Mouse (Mus musculus): ENCODE measurements around the gene Catsper4.

Gene Catsper4

DNA sequence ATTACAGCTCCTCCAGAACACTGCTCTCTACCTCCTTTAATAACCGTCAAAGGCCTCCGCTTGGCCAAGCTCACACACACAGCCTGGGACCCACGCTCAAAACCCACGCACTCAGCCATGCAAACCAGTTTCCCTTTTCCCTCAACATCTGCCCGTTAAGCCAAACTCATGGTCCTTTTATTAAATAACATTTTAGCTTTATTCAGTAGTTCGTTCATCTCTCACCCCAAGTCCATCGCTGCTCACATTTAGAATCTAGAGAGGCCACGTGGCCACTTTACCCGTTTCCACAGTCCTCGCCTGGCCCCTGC lies 23.7 kb upstream of the Catsper4 start:
- DNase-seq (ENCODE audit: low spot score) = no peak

DNA sequence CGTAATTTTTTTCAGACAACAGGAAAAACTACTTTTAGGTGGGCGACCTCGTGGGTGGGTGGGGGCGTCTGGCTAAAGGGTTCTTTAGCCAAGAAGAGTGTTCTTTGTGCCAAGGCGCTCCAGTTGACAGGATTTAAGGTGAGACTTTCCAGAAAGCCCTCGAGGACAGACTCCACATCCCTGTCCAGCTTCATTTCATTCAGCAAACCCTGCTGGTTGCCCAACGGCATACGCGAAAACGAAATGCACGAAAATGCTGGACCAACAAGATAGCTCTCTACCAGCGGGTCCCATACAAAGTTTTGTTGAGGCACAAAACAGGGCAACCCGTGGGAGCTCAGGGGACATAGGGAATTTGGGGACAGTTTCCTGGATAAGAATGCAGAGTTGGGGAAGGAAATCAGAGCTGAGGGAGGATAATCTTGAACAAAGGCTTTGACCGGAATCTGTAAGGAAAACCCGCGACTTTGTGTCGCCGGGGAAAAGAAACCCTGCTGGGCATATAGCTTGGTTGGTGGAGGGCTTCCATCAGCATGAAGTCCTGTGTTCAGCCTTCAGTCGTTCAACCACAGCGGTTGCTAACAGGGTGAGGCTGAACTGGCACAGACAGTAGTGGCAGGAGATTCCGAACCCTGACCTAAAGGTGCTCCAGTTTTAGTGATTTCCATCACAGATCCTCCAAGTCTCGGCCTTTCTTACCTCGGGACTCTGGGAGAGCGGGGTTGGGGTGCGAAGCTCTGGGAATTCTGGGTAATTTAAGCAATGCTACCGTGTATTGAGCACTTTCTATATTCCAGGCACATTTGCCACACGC lies 23.1 kb upstream of the Catsper4 start:
- no peak for DNase-seq (ENCODE audit: low spot score)

DNA sequence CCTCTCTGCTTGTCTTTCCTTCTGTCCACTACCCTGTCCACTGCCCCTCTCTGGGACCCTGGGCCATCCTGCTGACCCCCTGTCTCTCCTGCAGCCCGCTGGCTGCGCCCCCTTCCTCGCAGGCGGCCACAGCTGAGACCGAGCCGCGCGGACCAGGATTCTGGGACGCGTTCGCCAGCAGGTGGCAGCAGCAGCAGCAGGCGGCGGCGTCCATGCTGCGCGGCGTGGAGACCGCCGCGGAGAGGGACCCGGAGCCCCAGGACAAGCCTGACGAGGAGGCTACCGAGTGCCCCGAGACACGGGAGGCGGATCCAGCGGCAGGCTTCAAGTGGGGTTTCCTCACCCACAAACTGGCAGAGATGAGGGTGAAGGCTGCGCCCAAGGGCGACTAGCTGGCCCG lies 22.5 kb upstream of the Catsper4 start:
- peak; percentile 62 for DNase-seq (ENCODE audit: low spot score)

DNA sequence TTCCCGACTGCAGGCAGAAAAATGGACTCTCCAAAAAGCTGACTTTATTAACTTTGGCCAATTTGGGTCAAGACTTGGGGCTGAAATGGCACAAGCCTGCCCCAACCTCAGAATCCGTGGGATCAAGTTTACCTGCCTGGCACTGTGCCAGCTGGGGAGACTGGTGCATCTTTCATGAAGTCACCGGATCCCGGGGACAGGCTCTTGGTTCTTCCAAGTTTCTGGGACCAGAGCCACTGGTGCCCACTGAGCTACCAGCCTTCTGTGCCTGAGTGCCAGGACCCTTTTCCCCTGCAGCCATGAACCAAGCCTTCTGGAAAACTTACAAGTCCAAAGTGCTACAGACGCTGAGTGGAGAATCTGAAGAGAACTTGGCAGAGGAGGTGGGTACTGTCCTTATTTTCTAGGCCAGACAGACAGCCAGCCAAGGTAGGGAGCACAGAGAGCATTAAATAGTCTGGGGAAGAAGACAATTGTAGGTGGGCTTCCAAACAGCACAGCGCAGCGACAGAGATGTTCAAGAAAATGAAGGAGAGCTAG lies 19.6 kb upstream of the Catsper4 start, which contains the start of gene Gm30191:
TSS of gene Gm30191 (plus strand) at position 217 of the 540 bp plus-strand sequence.
- no peak for DNase-seq (ENCODE audit: low spot score)

DNA sequence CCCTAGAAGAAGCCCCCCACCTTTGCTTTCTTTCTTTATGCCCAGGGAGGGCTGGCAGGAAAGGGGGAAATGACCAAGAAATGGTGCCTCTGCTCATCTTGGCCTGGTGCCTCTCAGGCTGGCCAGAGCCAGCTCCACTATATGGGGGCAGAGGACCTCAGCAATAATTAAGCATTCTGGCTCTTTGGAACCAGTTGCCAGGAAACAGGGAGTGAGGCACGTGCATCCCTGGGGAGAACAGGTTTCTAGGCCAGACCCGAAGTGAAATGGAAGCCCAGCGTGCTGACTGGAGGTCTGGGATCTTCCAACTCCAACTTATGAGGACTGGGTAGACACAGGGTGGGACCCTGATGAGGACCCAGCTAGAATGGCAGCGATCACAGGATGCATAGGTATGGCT lies 19.1 kb upstream of the Catsper4 start:
- no peak for DNase-seq (ENCODE audit: low spot score)

DNA sequence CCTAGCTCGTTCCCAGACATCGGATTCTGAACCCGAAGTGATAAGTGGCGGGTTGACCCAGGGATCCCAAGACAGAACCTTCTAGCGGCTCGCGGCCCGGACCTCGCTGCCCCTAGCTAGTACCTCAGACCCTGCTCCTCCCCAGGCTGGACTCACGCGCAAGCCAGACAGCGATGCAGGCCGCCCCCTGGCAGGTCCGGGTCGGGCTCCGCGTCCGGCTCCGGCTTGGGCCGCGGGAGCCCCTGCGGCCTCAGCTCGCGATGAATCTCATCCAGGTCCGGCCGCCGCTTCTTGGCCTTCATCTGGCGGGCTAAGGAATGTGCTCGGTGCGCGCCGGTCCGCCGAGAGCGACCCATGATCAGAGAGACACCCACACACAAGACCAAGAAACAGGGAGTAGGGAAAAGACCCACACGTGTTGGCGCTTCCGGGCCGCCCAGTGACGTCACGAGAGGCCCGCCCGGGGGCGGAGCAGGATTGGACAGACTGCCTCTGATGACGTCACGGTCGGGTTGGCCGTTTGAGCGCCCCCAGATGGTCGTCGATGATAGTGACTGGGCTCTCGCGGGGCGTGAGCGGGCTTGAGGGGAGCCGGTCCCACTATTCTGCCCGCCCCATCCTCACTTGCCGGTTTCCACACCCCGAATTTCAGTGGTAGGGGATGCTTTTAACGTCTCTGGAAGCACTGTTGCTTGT lies 18.1 kb upstream of the Catsper4 start, which contains the start of gene Zfp593:
TSS of gene Zfp593 (minus strand) at position 445 of the 696 bp plus-strand sequence.
- peak; percentile 96 for DNase-seq (ENCODE audit: low spot score)

DNA sequence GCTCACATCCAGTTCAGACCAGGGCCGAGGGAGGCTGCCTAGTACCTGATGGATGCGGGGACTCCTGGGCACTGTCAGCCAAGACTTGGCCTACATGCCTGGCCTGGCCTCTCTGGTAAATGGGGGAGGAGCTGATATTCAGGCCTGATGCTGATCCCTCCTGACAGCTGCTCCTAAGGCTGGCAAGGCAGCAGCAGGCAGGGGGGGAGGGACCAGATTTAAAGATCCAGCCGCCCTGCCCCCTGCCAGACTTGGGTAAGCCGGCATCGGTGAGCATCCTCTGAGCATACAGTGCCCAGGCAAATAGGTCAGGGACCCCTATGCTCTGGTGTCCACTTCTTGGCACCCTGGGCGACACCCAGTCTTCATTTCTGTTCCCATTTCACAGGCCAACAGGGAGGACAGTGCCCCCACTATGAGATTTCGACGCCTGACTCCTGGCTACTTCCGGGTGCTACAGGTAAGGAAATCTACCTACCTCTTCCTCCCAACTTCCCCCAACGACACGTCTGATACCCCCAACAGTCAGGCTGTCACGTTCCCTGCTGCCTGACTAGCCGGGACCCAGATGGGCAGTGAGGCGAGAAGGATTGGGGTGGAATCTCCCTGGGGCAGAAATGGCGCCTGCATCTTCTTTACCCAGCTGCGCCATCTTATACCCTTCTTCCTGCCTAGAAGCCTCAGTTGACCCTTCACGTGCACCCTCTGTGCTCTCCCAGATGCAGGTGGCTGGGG lies 16.5 kb upstream of the Catsper4 start, which contains the start of gene E130218I03Rik:
TSS of gene E130218I03Rik (plus strand) at position 147 of the 735 bp plus-strand sequence.
- DNase-seq (ENCODE audit: low spot score) = no peak

DNA sequence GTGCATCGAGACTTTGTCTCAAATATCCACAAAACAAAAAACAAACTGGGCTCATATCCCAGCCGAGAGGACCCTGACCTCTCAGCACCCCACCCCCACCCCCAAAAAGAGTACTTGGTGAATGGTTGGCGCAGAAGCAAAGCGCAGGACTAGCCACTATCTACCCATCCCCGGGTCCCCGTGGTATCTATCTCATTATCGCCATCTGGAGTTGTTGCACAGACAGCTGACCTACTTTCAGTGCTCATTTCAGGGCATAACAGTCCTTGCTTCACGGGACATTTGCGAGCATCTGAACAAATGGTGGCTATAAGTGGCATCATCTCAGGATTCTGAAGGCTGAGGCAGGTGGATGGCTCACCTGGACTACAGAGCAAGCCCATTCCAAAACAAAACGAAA lies 11.5 kb upstream of the Catsper4 start:
- DNase-seq (ENCODE audit: low spot score) = no peak

DNA sequence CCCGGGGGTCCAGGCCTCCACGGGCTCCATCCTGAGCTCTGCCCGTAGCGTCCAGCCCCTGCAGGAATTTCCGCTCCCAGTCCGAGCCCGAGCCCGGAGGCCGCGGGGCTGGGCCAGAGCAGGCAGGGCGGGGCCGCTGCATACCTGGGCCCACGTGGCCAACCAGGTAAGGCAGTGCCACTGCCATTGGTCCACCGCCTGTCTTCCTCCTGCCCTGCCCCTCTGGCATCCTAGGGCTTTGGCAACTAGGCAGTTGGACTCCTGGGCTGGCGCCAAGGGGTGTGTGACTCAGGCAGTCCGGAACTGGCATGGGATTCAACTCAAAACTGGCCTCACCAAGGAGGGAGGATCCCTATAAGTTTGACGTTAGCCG lies 11.1 kb upstream of the Catsper4 start, which contains the start of gene Cnksr1:
TSS of gene Cnksr1 (minus strand) at position 121 of the 373 bp plus-strand sequence.
- no peak for DNase-seq (ENCODE audit: low spot score)

DNA sequence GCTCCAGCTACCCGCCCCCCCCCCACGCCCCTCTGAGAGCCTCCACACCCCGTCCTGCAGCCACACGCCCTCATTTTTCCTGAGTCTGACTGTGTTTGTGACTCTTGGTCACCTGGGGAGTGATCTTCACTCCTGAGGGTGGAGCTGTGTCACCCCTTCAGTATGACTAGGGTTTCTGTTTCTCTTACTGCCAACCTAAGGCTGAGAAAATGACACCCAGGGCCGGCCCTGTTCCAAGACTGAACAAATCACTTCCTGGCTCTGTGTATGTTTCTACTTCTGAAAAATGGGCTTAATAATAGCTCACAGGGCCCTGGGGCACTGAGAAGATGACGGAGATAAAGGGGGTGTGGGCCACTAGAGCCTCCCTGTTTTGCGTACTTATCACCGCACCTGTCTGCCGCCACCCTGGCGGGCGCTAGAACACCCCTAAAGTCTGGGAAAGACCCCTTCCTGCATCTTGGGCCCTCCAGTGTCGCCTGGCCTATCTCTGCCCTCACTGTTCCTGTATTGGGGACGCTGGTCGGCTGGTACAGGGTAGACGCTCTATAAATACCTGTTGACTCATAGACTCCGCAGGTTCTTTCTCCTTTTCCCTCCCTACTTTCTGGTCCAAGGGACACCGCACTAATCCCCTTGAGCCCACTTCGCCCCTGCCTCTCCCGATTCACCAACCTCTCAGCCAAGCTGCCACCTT lies 10.5 kb upstream of the Catsper4 start:
- no peak for DNase-seq (ENCODE audit: low spot score)

DNA sequence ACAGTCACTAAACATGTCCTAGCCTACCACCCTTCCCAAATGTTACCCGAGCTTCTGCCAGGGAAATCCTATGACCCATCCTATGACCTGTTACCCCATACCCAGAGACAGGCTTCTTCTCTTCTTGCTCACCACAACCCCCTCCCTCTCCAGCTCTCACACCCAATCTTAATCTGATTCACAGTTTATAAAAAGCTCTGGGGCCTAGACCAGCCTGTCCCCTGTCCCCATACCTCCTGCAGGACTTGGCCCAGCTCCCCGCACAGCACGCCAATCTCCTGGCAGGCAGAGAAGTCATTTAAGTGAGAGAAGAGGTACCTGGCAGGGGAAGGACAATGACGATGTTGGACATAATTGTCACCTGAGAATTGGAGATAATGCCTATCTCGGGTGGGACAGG lies 7.7 kb upstream of the Catsper4 start:
- no peak for DNase-seq (ENCODE audit: low spot score)

DNA sequence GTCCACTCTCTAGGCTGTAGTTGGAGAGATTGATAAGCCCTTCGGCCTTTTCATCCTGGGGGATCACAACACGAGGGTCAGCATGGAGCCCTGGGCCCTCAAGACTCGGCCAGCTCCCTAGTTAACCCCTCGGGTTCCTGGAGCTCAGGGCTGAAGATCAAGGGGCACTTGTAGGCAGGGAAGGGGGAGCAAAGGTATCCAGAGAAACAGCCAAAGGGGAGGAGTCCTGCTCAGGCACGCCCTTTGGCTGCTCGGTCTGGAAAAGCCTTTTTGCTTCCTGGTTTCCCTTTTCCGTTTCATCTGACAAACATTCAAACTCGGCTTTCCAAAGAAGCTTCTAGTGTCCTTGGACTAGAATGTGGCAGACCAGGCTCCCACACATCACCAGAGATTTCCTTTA lies 3.2 kb upstream of the Catsper4 start:
- DNase-seq (ENCODE audit: low spot score) = no peak

DNA sequence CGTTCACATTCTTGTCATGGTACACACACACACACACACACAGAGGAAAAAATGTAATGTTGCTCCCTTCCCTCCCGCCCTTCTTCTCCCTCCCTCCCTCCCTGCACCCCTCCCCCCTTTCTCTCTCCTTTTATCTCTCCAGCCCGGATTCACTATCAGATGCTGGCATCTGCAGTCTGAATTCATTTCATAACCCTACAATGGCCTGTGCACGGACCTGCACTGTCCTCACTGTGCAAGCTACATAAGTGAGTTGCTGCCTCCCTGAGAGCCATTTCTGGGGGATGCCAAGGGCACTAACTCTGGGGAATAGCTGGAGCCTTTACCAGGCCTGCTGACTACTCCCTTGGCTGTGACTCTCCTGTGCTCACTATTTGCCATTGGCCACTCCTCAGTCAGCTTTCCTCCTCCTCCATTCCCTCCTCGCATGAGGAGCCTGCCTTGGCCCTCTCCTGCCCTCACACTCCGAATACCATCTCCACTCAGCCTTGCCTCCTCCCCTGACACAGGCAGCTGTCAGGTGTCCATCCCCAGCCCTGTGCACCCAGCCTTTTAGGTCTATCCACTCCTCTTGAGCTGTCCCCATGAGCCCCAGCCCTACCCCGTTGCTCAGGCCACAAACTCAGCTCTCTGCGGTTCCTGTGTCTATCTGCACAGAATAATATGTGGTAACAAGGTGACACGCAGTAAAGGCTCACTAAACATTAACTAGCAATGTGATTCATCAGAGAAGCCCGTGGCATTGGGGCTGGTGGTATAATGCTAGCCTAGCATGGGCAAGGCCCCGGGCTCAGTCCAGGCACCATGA lies 4.2 kb downstream of the Catsper4 start:
- no peak for DNase-seq (ENCODE audit: low spot score)

DNA sequence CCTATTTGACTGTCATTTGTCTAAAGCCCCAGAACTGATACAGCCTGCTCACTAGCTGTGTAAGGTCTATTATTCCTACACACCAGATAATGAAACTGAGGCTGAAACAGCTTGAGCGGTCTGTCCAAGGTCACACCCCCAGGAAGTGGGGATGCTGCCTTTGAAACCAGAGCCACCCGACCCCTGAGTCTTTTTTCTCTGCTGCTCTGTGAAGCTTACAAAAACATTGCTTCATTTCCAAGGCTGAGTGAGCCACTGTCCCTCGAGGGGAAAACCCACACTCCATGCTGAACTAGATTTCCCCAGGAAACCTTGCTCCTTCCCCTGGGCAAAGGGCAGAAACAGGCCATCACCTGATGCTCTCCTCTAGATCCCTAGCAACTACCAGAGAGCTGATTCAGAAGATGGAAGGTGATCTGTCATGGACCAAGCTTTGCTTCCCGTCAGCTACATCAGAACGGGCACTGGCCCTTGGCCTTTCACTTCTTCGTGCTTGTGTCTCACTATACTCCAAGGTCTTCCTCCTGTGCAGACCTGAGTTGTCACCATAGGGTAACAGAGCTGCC lies 20.6 kb downstream of the Catsper4 start:
- no peak for DNase-seq (ENCODE audit: low spot score)

DNA sequence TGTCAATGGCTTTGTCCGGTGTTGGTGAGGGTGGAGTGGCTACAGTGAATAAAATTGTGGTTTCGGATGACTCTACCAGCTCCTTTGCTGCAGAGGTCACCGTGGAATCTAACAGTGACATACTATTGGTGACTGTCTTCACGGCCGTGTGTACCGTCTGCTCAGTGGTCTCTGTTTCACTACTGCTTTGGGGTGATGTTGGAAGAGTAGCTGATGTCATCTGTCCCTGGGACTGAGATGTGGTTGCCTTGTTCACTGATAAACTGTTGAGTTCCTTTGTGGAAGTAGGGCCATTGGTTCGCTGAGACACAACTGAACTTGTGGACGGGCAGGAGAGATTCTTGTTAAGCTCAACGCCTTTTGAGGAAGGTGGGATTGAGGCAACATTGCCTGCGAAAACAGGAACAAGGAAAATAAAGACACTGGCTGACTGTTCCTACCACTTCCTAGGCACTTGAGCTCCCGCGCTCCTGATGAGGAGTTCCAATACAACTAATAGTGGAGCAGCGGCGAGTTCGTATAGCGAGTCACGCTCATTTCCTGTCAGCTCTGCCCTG lies 23.8 kb downstream of the Catsper4 start:
- DNase-seq (ENCODE audit: low spot score) = no peak

DNA sequence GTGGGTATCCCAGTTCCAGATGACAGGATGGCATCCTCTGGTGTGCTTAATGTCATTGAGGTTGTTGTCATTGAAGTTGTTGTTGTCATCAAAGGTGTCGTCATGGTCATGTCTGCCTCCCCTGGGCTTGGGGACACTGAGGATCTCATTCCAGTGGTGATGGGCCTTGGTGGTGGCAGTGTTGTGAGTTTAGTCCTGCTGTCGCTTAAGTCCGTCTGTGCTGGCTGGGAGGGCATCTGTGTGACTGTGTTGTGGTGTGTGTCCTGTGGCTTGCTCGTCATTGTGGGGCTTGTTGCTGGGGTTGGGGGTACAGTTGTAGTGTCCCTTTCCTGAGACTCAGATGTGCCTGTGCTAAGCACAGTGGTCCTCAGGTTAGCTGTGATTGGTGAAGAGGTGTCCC lies 24.3 kb downstream of the Catsper4 start, which contains the start of gene Gm7534:
TSS of gene Gm7534 (minus strand) at position 101 of the 400 bp plus-strand sequence.
- no peak for DNase-seq (ENCODE audit: low spot score)

DNA sequence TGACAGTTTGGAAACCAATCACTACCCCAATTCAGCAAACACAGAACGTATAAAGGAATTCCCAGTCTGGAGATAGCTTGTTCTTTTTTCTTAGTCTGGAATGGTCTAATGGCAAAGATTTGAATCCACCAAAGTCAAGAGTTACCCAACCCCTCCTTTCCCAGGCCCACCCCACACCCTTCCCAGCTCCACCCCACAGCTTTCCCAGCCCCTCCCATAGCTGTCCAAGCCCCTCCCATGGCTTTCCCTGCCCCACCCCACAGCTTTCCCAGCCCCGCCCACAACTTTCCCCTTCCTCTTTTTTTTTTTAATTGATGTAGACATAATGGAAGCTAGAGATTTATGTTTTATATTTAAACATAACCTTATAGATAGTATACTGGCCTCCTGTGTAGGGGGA lies 27.8 kb downstream of the Catsper4 start:
- no peak for DNase-seq (ENCODE audit: low spot score)

DNA sequence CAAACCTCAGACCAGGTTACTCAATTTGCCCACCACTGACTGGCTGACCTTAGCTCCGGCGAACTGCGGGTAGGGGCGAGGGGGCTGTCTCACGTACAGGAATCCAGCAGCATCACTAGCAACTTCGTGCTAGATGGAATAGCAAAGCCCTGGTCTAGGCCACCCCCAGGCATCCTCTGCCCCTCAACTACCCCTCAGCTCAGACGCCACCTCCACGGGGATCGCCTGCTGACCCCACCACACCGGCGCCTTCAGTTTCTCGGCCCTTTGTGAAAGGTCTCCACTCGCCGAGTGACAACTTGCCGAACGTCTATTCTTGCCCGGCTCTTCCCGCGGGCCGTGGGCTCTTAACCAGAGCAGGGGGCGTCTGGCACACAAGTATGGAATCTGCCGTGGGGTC lies 40.9 kb downstream of the Catsper4 start:
- peak; percentile 10 for DNase-seq (ENCODE audit: low spot score)

DNA sequence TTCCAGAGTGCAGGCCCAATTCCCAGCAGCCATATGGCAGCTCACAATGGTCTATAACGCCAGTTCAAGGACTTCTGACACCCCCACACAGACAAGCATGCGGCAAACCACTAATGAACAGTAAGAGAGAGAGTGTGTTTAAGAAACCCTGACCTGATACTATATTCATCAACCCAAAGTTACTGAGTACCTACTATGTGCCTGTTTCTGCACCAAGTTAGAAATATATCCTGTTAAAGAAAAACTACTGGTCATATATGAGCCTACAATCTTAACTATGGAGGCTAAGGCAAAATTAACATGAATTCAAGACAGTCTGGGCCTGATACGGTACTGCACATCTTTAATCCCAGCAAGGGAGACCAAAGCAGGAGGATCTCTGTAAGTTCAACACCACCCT lies 41.6 kb downstream of the Catsper4 start:
- DNase-seq (ENCODE audit: low spot score) = no peak

DNA sequence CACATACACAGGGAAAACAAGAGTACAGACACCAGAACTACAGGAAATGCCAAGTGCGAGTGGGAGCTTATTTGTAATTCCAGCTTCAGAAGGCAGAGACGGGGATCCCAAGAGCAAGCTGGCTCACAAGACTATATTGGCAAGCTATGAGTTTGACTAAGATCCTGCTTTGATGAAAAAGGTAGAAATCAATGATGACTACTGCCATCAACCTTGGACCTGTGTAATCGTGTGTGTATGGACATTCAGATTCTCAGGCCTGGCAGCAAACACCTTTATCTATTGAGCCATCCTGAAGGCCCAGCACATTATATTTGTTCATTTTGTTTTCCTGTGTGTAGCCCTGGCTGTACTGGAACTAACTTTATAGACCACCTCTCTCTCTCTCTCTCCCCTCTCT lies 43.5 kb downstream of the Catsper4 start:
- no peak for DNase-seq (ENCODE audit: low spot score)

Measured in T-cell, adult 2 months (primary cell).